Mouse (Mus musculus) spleen, postnatal 4 days (tissue): ENCODE results near the gene Serpina3a.

Source experiments
- DNase-seq, 2 experiments: peaks; one replicate each; pipeline ENCODE4 v3.0.0; 2022; ENCODE audit warnings: low spot score in 2 of 2

Serpina3a gene

DNA sequence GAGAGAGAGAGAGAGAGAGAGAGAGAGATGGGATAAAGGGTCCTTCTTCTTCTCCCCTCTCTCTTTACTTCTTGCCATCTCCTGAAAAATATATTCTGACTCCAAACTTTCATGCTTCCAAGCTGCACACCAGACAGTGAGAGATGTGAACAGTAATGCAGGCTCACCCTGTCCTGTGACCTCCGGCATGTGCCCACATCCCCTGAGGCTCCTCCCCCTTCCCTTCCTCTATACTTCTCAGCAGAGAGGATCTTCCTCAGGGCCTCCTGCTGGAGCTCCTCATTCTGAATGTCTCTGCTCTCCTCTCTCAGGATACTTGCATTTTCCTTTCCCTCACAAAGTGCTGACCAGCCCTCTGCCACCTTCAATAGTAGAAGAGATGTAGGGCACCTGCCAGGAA, 29.9 kb downstream of the Serpina3a start:
- peak; percentile 2 to 41 for DNase-seq

GRCm38 (mm10) chr12:104143286-104143685, 30.8 kb downstream of the Serpina3a start:
- DNase-seq, result no peak

GRCm38 (mm10) chr12:104145571-104145970, 33.0 kb downstream of the Serpina3a start:
- DNase-seq, result peak in 1 of 2 experiments; percentile 13

- peak in 1 of 2 experiments; percentile 39 for DNase-seq
Measured at GRCm38 (mm10) chr12:104151989-104152388, 39.5 kb downstream of the Serpina3a start.

DNA sequence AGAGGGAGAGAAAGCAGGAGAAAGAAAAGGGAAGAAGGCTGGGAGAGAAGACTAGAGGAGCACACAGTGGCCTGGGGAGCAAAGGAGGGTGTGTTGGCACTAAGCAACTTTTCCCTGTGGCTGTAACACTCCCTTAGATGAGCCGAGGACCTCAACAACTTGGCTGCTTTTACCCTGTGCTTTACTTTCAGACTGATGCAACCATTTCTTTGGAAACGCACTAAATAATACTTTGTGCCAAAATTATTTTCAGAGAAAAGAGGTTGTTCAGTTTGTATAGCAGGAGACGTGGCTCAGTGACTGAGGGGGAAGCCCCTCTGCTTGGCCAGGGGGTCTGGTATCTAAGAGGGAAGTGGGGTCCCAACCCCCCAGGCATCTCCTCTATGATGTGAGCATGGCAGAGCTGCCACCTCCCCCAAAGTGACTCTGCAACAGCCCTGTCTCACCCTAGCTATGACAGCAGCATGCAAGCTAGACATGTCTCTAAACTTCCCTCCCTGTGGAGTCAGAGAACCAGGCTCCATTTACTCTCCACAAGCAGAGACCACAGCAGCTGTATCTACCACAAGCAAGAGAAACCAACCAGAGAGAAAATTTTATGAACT, 40.6 kb downstream of the Serpina3a start:
- peak in 1 of 2 experiments; percentile 51 for DNase-seq

DNA sequence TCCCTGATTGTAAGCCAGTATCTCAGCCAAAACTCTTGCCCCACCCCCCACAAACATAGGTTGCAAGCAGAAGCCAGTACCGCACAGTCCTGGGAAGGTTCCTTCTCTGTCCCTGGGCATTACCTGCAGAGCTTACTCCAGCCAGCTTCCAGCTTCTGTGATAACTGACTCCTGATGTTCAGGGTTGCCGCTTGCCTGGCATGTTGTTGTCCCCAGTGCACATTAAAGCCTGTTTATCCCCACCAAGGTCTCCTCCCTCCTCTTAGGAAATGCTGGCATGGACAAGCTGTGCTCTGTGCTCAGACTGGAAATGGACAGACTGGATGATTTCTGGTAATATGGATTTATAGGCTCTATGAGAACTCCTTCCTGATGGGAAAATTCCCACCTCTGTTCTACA, 41.1 kb downstream of the Serpina3a start, which contains the start of gene Serpina3c:
Serpina3c (minus strand) TSS at position 215 of the 400 bp plus-strand sequence.
- peak in 1 of 2 experiments; percentile 40 for DNase-seq
